Mouse (Mus musculus): ENCODE data around the gene Arpc4. TPM values are rescaled to one million over a fixed set of nuclear protein-coding genes. Genes with fewer than 3 reads are reported as not detected.

Arpc4 gene
- total RNA-seq, 2 experiments from 2014 or later: 33.7 to 45.3 TPM

DNA sequence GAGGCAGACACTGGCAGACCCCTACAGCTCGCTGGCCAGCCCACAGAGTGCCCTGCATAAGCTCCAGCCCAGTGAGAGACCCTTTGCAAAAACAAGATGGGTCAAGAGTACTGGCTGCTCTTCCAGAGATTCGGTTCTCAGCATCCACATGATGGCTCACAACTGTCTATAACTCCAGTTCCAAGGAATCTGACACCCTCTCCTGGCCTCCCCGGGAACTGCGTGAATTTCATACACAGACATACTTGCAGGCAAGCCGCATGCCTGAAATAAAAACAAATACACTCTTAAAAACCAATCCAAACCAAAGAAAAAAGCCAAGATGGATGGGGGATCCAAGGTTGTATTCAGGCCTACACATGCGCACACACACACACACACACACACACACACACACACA is 17.6 kb downstream of the Arpc4 start:
- ATAC-seq (replicated peaks; ENCODE audit: low FRiP score, poor library complexity, severe bottlenecking): no peak

- no peak for ATAC-seq (replicated peaks; ENCODE audit: low FRiP score, poor library complexity, severe bottlenecking)
These were observed 18.5 kb downstream of the Arpc4 start for GRCm38 (mm10) chr6:113396270-113397030.

GRCm38 (mm10) chr6:113402094-113402493 is 24.2 kb downstream of the Arpc4 start:
- ATAC-seq (replicated peaks; ENCODE audit: low FRiP score, poor library complexity, severe bottlenecking): no peak

DNA sequence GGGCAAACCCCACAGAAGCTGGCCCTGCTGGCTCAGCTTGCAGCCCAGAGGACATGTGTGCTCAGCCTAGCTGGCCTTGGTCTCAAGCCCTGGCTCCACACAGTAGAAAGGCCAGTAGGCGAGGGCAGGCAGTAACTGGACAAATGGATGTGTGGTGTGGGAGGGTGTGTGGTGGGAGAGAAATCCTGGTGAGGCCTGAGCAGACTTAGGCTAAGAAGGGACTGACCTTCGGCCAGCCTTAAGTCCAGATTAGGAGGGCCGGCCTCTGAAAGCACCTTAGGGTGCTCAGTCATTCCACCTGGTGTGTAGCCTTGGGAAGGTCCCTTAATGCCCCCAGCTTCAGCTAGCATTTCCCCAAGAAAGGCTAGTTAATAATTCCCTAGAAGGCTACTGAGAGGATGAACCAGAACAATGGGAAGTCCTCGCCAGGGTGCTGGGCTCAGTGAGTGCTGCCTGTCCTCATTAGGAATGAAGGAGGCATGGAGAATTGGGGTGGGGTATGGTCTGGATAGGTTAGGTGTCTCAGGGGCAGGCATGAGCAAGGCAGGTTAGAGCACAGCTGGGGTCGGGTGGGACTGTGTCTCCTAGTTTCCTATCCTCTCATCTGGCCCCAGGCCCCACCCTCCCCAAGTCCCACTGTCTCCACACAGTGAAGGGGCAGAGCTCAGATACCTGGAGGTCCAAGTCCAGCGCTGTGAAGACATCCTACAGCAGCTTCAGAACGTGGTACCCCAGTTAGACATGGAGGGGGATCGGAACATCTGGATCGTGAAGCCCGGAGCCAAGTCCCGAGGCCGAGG is 26.9 kb downstream of the Arpc4 start:
- ATAC-seq (replicated peaks; ENCODE audit: low FRiP score, poor library complexity, severe bottlenecking): no peak

DNA sequence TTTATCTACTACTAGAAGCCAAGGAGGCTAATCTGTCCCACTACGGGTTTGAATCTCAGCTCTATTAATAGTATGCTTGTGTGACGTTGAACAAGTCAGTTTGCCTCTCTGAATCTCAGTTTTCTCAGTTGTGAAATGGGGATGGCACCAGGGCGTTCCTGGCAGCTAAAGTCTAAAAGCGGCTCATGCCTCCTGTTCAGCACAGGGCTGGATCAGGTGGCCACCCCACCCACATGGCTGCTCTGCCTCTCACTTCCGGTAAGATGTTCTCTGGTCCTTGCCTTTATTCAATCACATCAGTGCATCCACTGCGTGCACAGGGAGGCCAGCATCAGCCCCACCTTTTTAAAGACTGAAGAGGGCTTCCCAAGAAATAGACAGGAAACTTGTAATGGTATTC is 27.6 kb downstream of the Arpc4 start:
- ATAC-seq (replicated peaks; ENCODE audit: low FRiP score, poor library complexity, severe bottlenecking): no peak

DNA sequence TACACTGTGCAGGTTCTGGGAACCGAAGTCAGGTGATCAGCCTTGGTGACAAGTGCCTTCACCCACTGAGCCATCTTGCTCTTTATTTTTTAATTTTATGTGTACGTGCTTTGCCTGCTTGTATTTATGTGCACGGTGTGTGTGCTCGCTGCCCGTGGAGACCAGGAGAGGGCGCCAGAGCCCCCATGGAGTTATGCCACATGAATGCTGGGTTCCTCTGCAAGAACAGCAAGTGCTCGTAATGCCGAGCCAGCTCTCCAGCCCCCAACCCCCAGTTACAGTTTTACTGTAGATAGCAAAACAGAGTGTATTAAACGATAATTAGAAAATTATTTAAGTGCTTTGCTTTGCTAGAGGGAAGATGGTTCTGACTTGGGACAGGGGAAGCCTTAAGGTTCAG is 28.8 kb downstream of the Arpc4 start:
- no peak for ATAC-seq (replicated peaks; ENCODE audit: low FRiP score, poor library complexity, severe bottlenecking)

GRCm38 (mm10) chr6:113410001-113410400 is 32.1 kb downstream of the Arpc4 start:
- ATAC-seq (replicated peaks; ENCODE audit: low FRiP score, poor library complexity, severe bottlenecking): no peak

DNA sequence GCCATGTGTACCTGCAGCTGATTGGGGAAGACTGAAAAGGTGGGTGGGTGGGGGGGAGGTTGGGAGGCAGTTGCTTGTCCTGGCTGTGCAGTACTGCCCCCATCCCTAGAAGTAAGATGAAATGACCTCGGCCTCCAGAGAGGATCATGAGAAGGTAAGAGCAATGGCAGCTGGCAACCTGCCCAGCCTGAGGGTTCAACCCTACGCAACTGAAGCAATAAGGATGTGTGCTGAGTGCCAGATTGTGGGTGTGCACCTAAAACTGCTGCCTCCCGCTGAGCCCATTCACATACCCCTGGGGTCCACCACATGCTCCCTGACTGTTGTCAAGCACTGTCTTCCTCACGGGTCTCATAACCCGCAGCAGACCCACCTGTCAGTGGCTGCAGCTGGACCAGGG is 38.5 kb downstream of the Arpc4 start:
- no peak for ATAC-seq (replicated peaks; ENCODE audit: low FRiP score, poor library complexity, severe bottlenecking)

DNA sequence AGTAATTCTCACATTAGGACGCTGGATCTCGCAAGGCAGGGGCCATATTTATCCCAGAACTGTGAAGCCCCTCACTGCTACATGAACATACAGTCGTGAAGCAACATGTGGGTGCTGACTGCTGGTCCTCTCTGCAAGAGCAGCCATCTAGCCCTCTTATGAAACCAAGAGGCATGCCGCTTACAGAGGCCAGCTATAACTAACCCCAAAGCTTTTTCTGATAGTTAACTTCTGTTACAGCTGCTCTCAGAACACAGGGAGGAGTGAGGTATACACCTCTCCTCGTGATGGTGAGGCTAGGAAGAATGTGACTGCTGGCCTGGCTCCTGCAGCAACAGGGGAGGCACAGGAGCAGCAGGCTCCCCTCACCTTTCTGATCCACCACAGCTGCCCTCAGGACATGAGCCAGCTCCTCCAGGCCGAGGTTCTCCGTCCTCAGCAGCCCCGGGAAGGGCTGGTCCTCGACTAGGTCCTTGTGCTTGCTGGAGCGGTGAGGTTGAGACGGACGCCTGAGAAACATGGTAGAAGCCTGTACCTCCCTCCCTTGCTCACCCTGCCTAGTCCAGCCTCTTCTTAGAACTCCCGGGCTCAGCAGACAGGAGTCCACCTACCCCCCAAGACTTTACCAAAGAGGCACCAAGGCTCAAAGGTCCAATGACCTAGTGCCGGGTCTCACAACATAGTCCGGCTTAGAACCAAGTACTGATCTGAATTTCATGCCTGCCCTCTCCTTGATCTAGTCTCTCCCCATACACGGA is 40.7 kb downstream of the Arpc4 start:
- peak; percentile 56 for ATAC-seq (replicated peaks; ENCODE audit: low FRiP score, poor library complexity, severe bottlenecking)

GRCm38 (mm10) chr6:113419199-113419587 is 41.3 kb downstream of the Arpc4 start, which contains the start of gene Rpusd3:
TSS of gene Rpusd3 (minus strand) at chr6:113419340.
- ATAC-seq (replicated peaks; ENCODE audit: low FRiP score, poor library complexity, severe bottlenecking): peak; percentile 96

DNA sequence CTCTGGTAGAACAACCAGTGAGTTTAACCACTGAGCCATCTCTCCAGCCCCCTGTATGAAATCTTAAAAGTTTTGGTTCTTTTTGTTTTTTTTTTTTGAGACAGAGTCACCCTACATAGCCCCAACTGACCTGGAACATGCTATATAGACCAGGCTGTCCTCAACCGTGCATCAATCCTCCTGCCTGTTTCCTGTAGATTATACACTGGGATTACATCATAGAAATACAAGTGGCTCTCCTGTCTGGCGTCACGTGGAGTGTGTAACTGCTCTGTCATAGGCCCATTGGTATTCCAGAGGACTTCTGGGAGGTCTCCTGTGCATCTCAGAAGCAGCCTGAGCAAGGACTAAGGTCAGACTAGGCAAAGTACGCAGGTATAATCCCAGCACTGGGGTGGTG is 45.1 kb downstream of the Arpc4 start:
- ATAC-seq (replicated peaks; ENCODE audit: low FRiP score, poor library complexity, severe bottlenecking): no peak

- no peak for ATAC-seq (replicated peaks; ENCODE audit: low FRiP score, poor library complexity, severe bottlenecking)
These were observed 46.3 kb downstream of the Arpc4 start for GRCm38 (mm10) chr6:113424187-113424586.

- no peak for ATAC-seq (replicated peaks; ENCODE audit: low FRiP score, poor library complexity, severe bottlenecking)
These were observed 48.8 kb downstream of the Arpc4 start for GRCm38 (mm10) chr6:113426696-113427095.

DNA sequence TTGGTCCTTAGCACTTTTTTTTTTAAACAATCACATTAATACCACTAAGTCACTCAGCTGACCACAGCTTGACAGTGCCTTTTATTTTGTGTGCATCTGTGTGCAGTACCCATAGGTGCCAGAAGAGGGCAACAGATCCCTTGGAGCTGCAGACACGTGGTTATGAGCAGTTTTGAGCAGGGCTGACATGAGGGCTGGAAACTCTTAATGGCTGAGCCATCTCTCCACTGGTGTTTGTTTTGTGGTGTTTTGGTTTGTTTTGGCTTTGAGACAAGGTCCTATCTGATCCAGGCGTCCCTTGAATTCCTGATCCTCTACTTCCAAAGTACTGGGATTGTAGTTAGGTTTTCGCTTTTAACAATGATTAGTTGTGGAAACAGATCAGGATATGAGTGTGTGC is 49.5 kb downstream of the Arpc4 start:
- peak; percentile 57; the same call in 1 of the 2 replicates for ATAC-seq (replicated peaks; ENCODE audit: low FRiP score, poor library complexity, severe bottlenecking)

DNA sequence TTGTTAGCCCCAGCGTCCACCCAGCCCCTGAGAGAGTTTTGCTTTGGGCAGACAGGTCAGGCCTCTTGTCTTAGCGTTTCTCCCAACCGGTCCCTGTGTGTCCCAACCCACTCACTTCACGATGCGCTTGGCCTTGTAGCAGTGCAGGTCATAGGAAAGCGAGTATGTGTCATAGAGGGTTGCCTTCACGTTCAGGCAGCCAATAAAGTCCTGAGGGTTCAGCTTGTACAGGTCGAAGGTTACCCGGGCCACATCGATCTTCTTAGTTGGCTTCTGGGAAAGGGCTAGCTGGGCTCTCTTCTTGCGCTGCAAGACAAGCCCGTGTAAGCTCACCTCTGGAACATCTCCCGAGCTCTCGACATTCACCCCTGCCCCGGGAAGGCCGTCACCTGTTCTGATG is 50.1 kb downstream of the Arpc4 start:
- no peak for ATAC-seq (replicated peaks; ENCODE audit: low FRiP score, poor library complexity, severe bottlenecking)

- ATAC-seq (replicated peaks; ENCODE audit: low FRiP score, poor library complexity, severe bottlenecking): no peak
These were observed 52.0 kb downstream of the Arpc4 start for GRCm38 (mm10) chr6:113429965-113430364.

GRCm38 (mm10) chr6:113430846-113431245 is 52.9 kb downstream of the Arpc4 start:
- no peak for ATAC-seq (replicated peaks; ENCODE audit: low FRiP score, poor library complexity, severe bottlenecking)

DNA sequence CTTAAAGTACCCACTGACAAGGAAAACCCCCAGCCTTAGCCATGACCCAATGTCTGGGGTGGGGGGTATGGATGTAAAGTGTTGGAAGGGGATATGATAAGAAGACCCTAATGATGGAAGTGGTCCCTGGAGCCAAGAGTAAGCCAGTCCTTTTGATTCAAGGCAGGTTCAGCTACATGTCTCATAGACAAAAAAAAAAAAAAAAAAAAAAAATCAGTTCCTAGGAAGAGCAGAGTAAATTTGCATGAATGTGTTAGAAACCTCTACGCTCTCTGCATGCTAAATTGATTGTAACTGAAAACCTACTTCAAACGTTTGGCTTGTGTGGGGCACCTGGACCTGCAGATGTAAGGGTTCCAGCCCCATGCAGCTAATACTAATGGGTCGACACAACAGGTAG is 53.9 kb downstream of the Arpc4 start:
- no peak for ATAC-seq (replicated peaks; ENCODE audit: low FRiP score, poor library complexity, severe bottlenecking)

DNA sequence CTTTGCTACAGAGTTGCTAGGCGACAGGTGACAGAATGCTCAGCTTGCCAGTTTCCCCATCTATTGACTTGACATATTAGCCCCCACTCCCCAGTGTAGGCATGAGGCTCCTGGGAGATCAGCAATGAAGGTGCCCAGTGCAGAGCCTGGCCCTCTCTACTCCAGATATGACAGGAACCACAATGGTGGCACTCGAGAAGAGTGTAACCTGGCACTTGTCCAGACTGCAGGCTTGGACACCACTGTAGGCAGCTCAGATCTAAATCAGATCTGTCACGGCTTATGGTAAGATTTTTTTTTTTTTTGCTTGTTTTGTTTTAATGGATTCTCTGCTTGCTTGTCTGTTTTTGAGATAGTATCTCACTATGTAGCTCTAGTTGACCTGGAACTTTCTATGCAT is 55.7 kb downstream of the Arpc4 start:
- ATAC-seq (replicated peaks; ENCODE audit: low FRiP score, poor library complexity, severe bottlenecking): no peak

DNA sequence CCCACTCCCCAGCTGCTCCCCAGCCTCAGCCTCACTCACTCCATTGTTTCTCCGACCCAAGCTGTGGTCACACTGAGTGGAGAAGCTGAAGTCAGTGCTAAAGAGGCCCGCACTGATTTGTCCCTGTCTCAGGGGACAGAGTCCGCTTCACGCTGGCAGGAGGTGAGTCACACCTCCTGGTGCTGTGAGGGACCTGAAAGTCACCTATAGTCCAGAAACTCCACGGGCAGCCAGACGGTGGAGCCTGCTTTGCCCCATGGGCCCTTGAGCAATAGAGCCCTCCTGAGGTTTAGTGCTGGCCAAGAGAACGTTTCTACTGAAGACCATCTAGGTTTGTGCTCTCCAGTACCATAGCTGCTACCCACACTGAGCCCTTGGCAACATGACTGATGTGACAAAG is 56.8 kb downstream of the Arpc4 start:
- ATAC-seq (replicated peaks; ENCODE audit: low FRiP score, poor library complexity, severe bottlenecking): no peak
